Mouse (Mus musculus) gastrocnemius, postnatal 10 days (tissue): ENCODE data around the gene Phactr1. TPM values are rescaled to one million over a fixed set of nuclear protein-coding genes. Genes with fewer than 3 reads are reported as not detected.

Experiments used
- DNase-seq: peaks from one replicate; pipeline ENCODE4 v3.0.0; 2021; ENCODE audit warnings: mixed read lengths
- long read RNA-seq, 2 experiments: library from polyadenylated mRNA; stranded (forward); transcript quantifications; one replicate each; pipeline ENCODE4 v2.0.0; 2021
- total RNA-seq, 2 experiments: library from RNA; stranded (reverse); gene quantifications; 2 replicates each; pipeline ENCODE4 v1.2.3; 2021

Phactr1 gene
- 1 to 10 TPM; 7.1 to 9.1 TPM for total RNA-seq
- long read RNA-seq, experiment 1, partial matches to known transcripts: 1 of 6 reads
- long read RNA-seq, experiment 1, other reads (novel, unspliced or antisense): 2 of 6 reads
- long read RNA-seq, experiment 2, partial matches to known transcripts: 0 of 3 reads
- long read RNA-seq, experiment 2, other reads (novel, unspliced or antisense): 1 of 3 reads

DNA sequence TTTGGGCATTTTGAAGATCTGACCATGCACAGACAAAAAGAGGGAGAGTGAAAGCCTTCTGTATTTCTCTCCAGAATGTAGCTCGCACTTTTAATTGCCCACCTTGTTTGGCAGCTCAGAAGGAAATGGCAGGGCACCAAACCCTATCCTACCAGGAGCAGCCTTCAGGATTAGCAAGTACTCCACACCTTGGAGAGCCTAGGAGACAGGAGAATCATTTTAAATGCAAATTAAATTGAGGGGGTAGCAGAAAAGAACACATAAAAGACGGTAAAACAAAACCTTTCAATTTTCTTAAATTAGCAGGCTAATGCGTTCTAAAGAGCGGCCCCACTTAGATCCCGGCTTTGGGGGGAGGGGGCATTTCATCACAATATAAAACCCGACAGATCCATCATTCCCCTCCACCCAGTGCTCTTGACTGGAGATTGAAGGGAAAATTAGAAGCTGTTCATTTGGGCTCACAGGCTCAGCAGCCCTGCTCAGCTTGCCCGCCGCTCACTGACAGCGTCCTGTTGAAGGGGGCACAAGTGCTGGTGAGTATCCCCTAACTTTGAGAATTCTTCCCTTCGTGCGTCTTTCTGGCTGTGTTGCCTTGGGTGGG is at the start of gene Phactr1:
TSS of gene Phactr1 (plus strand) at position 233 of the 604 bp plus-strand sequence.
- DNase-seq: no peak

- DNase-seq: no peak
These were observed 45.5 kb upstream of the Phactr1 start for GRCm38 (mm10) chr13:42634908-42635307.

DNA sequence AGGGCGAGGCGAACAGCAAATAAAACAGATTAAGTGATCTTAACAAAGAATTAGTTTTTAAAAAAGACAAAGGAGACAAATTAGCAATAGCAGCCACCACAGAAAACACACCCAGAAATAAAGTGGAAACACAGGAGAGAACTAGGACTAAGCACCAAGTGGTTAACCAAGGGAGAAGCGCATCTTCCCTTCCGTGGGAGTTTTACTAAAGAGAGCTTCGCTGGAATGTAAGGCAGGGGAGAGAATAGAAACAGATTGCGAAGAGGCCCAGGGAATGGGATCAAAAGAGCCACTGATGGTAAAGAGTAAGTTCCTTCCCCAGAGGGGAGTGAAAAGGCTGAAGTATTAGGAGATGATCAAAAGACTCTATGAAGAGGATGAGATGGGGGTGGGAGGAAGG is 30.2 kb upstream of the Phactr1 start:
- DNase-seq: no peak

DNA sequence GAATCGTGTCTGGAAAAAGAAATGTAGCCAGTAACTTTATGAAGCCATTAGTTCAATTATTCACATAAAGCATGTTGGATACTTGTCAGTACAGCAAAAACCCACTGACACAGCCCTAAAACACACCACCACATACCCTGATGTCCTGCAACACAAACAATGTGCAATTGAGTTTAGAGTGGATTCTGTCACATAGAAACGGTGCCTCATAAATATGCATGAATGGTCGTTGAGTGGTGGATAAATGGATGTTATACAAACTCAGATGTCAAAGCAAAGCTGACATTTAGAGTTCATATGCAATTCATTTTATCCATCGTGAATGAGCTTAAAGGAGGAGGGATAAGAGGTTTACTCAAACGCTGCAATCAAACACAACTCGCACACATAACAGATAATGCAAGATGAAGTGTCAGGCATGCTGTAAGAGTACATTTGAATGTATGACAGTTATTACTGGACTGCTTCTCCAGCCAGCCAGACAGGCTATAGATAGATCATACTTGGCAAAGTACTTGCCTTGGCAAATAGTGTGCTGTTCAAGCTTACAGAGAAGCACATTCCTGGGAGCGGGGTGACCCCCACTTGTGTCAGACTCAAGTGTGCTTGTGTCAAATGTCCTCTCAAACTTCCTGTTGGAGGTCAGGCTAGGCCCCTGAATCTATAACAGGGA is 23.6 kb upstream of the Phactr1 start:
- DNase-seq: no peak

- no peak for DNase-seq
These were observed 8.7 kb upstream of the Phactr1 start for GRCm38 (mm10) chr13:42671651-42672290.

GRCm38 (mm10) chr13:42681299-42681698 is 876 bp downstream of the Phactr1 start:
- no peak for DNase-seq

- no peak for DNase-seq
These were observed 3.8 kb downstream of the Phactr1 start for GRCm38 (mm10) chr13:42684181-42684580.

- no peak for DNase-seq
These were observed 11.8 kb downstream of the Phactr1 start for GRCm38 (mm10) chr13:42692233-42692632.

- DNase-seq: no peak
These were observed 16.2 kb downstream of the Phactr1 start for GRCm38 (mm10) chr13:42696641-42697040.

DNA sequence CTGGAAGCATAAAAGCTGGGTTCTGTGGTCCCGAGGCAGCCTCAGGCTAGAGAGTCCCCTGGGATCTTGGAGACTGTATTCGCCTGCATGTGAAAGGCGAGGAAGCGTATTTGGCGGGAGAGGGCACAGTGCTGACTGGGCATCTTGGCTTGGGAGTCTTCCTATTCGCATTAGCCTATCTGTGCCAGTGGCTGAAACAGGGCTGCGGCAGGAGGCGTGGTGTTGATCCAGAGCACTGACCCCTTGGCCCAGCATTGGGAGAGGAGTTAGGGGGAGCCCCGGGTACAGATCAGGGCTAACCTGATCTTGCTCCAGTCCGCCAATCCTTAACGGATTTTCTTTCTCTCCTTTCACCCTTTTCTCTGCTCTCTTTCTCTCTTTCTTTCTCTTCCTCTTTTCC is 28.7 kb downstream of the Phactr1 start:
- no peak for DNase-seq

- no peak for DNase-seq
These were observed 29.3 kb downstream of the Phactr1 start for GRCm38 (mm10) chr13:42709611-42710331.

DNA sequence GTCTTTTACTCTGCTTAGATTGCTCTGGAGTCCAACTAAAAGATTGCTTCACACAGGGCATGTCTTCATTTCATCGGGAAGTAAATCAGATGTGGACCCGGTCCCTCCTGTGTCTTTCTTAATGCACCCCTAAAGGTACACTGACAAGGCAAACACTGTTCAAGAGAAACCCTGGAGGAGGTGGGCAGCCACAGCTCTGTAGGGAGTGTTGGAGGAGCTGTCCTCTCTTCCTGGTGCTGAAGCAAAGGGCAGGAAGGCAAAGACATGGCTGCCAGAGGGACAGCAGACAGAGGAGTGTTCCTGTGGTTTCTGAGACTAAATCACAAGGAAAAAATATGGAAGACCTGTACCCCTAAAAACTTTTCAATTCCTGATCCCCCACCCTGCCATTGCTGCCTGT is 31.1 kb downstream of the Phactr1 start:
- peak; percentile 30 for DNase-seq

- DNase-seq: no peak
These were observed 39.0 kb downstream of the Phactr1 start for GRCm38 (mm10) chr13:42719401-42719800.

GRCm38 (mm10) chr13:42720135-42720534 is 39.7 kb downstream of the Phactr1 start:
- DNase-seq: no peak

- DNase-seq: no peak
These were observed 40.2 kb downstream of the Phactr1 start for GRCm38 (mm10) chr13:42720648-42721047.

DNA sequence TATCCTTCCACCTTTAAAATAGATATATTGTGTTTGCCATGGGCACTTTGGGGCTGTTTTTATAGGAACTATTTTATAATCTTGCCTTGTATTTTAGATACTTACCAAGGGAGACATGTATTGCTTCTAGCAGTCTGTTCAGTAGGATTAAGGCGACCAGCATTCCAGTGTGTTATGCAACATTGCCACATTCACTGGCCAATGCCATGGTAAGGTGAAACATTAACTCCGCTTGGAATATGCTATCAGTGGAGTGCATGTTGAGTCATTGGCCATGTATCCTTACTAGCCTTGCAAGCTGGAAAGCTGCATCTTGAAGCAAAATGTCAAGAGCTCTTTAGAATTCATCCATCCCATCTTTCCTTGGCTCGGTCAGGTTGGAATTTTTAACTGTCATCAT is 43.6 kb downstream of the Phactr1 start:
- no peak for DNase-seq

GRCm38 (mm10) chr13:42725709-42726231 is 45.3 kb downstream of the Phactr1 start:
- DNase-seq: no peak

DNA sequence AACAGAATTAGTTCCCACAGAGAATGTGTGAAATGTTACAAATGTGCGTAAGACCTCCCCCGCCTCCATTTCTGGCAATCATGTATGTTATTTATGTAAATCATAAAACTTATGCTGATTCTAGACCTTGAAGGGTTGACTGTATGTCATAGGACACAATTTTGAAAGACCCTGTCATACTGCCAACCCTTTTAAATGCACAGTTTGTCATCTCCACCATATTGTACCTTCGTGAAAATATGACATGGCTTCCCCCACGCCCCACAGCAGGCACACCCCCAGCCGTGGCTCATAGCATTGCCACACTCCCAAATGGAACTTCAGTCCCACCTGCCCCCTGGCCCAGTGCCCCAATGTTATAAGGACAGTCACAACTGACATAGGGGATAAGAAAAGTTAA is 57.1 kb downstream of the Phactr1 start:
- DNase-seq: no peak

- no peak for DNase-seq
These were observed 57.7 kb downstream of the Phactr1 start for GRCm38 (mm10) chr13:42738152-42738551.

- DNase-seq: no peak
These were observed 61.8 kb downstream of the Phactr1 start for GRCm38 (mm10) chr13:42742226-42742625.

GRCm38 (mm10) chr13:42744467-42744866 is 64.0 kb downstream of the Phactr1 start:
- no peak for DNase-seq

DNA sequence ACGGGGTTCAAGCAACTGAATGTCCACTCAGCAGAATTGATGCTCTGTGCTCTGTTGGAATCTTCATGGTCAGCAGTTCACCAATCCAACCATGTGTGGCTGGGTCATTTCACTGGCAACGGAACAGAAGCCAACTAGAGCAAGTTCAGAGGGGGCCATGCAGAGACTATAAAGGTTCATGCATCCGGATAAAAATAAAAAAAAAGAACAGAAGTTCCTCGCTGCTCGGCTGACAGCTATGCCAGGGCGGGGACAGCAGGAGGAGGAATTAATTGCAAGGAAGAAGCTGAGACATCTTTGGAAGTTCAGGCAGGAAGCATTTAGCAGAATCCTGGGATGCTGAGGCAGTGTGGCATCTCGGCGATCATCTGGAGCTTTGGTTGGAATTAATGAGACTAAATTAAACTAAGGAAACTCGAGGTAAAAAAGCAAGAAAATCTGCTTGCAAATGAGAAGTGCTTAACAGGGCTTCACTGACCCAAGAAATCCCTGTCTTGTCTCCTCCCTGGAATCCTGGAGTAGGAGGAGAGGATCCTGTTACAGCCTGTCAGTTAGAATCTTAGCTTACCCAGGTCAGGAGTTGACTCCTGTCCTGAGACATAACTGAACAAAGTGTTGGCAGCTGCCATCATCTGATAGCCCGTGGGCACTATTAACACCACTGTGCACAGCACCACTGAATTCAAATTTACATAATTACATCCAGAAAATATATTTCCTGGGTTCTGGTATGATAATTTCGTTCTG is 77.4 kb downstream of the Phactr1 start:
- no peak for DNase-seq
